Mouse (Mus musculus) forelimb bud, embryonic 11.5 days (tissue): Measurements from ENCODE around the gene Gm11114.

Experiments used
- DNase-seq: peaks from one replicate; pipeline ENCODE4 v3.0.0-alpha.2; 2012; ENCODE audit warnings: low read depth, low spot score

The Gm11114 gene

DNA sequence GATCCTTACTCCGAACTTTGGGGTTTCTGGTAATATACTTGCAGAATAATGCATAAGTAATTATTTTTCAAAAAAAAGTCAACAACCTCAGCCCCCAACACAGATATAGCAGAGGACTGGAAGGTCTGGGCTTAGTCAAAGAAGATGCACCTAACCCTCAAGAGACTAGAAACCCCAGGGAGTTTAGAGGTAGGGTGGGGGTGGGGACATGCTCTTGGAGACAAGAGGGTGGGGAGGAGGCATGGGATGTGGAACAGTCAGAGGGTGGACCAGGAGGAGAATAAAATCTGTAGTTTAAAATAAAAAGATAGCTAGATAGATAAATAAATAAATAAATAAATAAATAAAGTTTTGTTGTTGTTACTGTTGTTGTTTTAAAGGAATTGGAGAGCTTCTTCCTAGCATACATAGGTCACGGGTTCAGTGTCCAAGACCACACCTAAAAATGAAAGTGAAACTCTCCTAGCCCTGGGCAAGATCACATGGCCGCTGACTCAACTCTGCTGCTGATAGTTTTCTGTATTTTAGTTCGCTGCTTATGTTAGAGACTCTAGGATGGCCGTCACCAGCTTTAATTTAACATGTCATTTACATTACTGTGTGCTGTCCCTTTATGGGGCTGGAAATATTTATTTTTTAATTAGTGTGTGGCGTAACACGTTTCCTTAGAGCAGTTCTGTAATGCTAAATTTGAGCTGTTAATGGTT lies 44.7 kb downstream of the Gm11114 start:
- no peak for DNase-seq
